Mouse (Mus musculus) layer of hippocampus, postnatal 10 days (tissue): Measurements from ENCODE around the gene Crocc. TPM values are rescaled to one million over a fixed set of nuclear protein-coding genes. Genes with fewer than 3 reads are reported as not detected.

Experiments used
- DNase-seq, 2 experiments: peaks; one replicate each; pipeline ENCODE4 v3.0.0; 2021; ENCODE audit warnings: low spot score in 2 of 2
- long read RNA-seq: library from polyadenylated mRNA; stranded (forward); transcript quantifications from one replicate; pipeline ENCODE4 v2.0.0, GENCODE M21; 2023
- total RNA-seq, 2 experiments: library from RNA; stranded (reverse); gene quantifications; 2 replicates each; pipeline ENCODE4 v1.2.3; 2021

Crocc gene
- 10 to 100 TPM; 32.2 to 42.8 TPM for total RNA-seq
- long read RNA-seq, full-length matches to known transcripts, result 1 of 13 reads
- long read RNA-seq, partial matches to known transcripts, result 8 of 13 reads
- long read RNA-seq, other reads (novel, unspliced or antisense), result 4 of 13 reads

- DNase-seq, result peak; percentile 100
These were observed at the start of gene Crocc for GRCm38 (mm10) chr4:141060426-141061301. Crocc (minus strand) TSS chr4:141060550.

- DNase-seq, result no peak
These were observed 47.9 kb upstream of the Crocc start for GRCm38 (mm10) chr4:141108196-141108732.

- DNase-seq, result no peak
These were observed 46.3 kb upstream of the Crocc start for GRCm38 (mm10) chr4:141106526-141107183.

GRCm38 (mm10) chr4:141101855-141102254 is 41.5 kb upstream of the Crocc start:
- DNase-seq, result peak in 1 of 2 experiments; percentile 46

GRCm38 (mm10) chr4:141101291-141101690 is 40.9 kb upstream of the Crocc start:
- DNase-seq, result no peak

- no peak for DNase-seq
These were observed 39.6 kb upstream of the Crocc start for GRCm38 (mm10) chr4:141099956-141100355.

GRCm38 (mm10) chr4:141098935-141099334 is 38.6 kb upstream of the Crocc start:
- no peak for DNase-seq

GRCm38 (mm10) chr4:141096710-141097109 is 36.4 kb upstream of the Crocc start:
- DNase-seq, result no peak

GRCm38 (mm10) chr4:141095016-141095415 is 34.7 kb upstream of the Crocc start:
- no peak for DNase-seq

GRCm38 (mm10) chr4:141088714-141089113 is 28.4 kb upstream of the Crocc start:
- no peak for DNase-seq

- DNase-seq, result no peak
These were observed 27.7 kb upstream of the Crocc start, which contains the start of gene Spata21 for GRCm38 (mm10) chr4:141088033-141088432. Spata21 (plus strand) TSS chr4:141088333.

- DNase-seq, result no peak
These were observed 26.5 kb upstream of the Crocc start for GRCm38 (mm10) chr4:141086862-141087261.

GRCm38 (mm10) chr4:141078510-141079137 is 18.3 kb upstream of the Crocc start:
- no peak for DNase-seq

GRCm38 (mm10) chr4:141077681-141078509 is 17.5 kb upstream of the Crocc start, which contains the start of gene Necap2:
Necap2 (minus strand) TSS chr4:141078357.
- DNase-seq, result peak; percentile 94 to 97

GRCm38 (mm10) chr4:141076761-141077506 is 16.6 kb upstream of the Crocc start:
- no peak for DNase-seq

- DNase-seq, result no peak
These were observed 13.8 kb upstream of the Crocc start for GRCm38 (mm10) chr4:141074109-141074508.

GRCm38 (mm10) chr4:141073661-141074060 is 13.3 kb upstream of the Crocc start:
- no peak for DNase-seq

- DNase-seq, result no peak
These were observed 12.2 kb upstream of the Crocc start for GRCm38 (mm10) chr4:141072502-141072901.

GRCm38 (mm10) chr4:141069731-141070130 is 9.4 kb upstream of the Crocc start:
- peak in 1 of 2 experiments; percentile 65 for DNase-seq

GRCm38 (mm10) chr4:141068655-141069054 is 8.3 kb upstream of the Crocc start:
- no peak for DNase-seq
